Mouse (Mus musculus) adrenal gland, postnatal 4 days (tissue): ENCODE data around the gene Thbs2. TPM values are rescaled to one million over a fixed set of nuclear protein-coding genes. Genes with fewer than 3 reads are reported as not detected.
"Not testable (repeated sequence)": the region's sequence is repeated elsewhere in the genome, so short reads cannot be mapped to it uniquely, and the experiment has no call there.

Experiments used
- DNase-seq, 2 experiments: peaks; one replicate each; pipeline ENCODE4 v3.0.0; 2021 to 2022; ENCODE audit warnings: low spot score in 2 of 2, mixed read lengths in 2 of 2
- total RNA-seq, 2 experiments: library from RNA; stranded (reverse); gene quantifications; 2 replicates each; pipeline ENCODE4 v1.2.3; 2021

Gene Thbs2
- total RNA-seq, 2 experiments from 2014 or later, result 25.5 to 29.2 TPM

- no peak for DNase-seq
Observed at GRCm38 (mm10) chr17:14635546-14636323, 58.3 kb downstream of the Thbs2 start.

GRCm38 (mm10) chr17:14628901-14629300 lies 65.1 kb downstream of the Thbs2 start:
- DNase-seq, result no peak

GRCm38 (mm10) chr17:14627828-14628338 lies 66.2 kb downstream of the Thbs2 start:
- DNase-seq, result no peak

GRCm38 (mm10) chr17:14624433-14624832 lies 69.6 kb downstream of the Thbs2 start:
- DNase-seq, result no peak

- not testable (repeated sequence) for DNase-seq
Observed at GRCm38 (mm10) chr17:14621006-14621405, 73.0 kb downstream of the Thbs2 start.

GRCm38 (mm10) chr17:14620037-14620436 lies 74.0 kb downstream of the Thbs2 start:
- no peak for DNase-seq

GRCm38 (mm10) chr17:14619038-14619437 lies 75.0 kb downstream of the Thbs2 start:
- DNase-seq, result no peak

Other genes with a start within 250 kb of the Thbs2 start
- gene Wdr27, start 248.9 kb upstream of the Thbs2 start, total RNA-seq, result 1 to 10 TPM; 7.2 to 9.2 TPM
- gene 1600012H06Rik, start 248.9 kb upstream of the Thbs2 start, total RNA-seq, result 10 to 100 TPM; 37.3 to 39.5 TPM